Mouse (Mus musculus) C2C12 (cell line): ENCODE data around the gene Tnrc18.

ENCODE experiments used
- CTCF ChIP-seq: IDR thresholded peaks from one replicate; pipeline ENCODE4 v1.5.1; 2011; ENCODE audit not compliant: control insufficient read depth, insufficient read depth, insufficient read length
- USF1 ChIP-seq: IDR thresholded peaks from one replicate; pipeline ENCODE4 v1.6.1; 2011; ENCODE audit warnings: low read depth, mild to moderate bottlenecking, control low read depth, moderate library complexity

DNA sequence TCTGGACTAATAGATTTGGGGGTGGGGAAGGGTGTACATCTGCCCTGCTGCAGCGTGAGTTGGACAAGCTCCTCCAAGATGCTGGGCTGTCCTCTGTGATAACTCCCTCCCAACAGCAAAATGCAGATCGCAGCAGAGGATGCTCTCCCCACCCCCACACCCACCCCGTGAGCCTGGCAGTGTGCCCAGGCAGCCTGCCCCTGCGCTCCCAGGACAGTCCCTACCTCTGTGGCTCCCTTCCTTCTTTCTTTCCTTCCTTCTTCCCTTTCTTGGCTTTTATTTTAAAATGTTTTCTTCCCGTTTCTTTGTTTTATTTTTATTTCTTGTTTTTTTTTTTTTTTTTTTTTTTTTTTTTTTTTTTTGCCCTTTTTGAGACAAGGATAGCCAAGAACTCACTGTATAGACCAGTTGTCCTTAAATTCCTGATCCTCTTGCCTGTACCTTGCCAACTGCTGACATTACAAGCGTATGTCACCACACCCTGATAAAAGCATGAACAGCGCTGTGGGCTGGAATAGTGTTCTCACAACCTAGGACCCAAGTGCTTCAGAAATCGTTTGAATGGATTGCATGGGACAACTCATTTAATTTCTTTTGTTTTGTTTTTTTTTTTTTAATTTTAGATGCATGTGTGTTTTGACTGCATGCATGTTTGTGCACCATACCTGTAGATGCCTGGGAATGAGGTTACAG lies 123.6 kb downstream of the Tnrc18 start:
- TF ChIP-seq USF1 = no peak
- no peak for TF ChIP-seq CTCF
